Mouse (Mus musculus): ENCODE results near the gene Zfp628. TPM values are rescaled to one million over a fixed set of nuclear protein-coding genes. Genes with fewer than 3 reads are reported as not detected.

Gene Zfp628
- polyA plus RNA-seq, 1 experiment from 2014 or later = 1.8 TPM

DNA sequence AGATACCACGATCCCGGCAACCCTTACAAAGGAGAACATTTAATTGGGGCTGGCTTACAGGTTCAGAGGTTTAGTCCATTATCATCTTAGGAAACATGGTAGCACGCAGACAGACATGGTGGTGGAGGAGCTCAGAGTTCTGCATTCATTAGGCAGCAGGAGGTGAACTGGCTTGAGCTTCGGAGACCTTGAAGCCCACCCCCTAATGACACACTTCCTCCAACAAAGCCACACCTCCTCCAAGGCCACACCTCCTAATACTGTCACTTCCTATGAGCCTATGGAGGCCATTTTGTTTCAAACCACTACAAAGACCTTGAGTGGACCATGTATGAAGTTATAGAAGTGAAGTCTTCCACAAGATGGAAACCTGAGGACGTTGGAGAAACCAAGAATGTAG lies 2.8 kb upstream of the Zfp628 start:
- WGBS = 64% methylated on average over 5 of the region's 5 CpGs
- no peak overlapping the region for H3K9ac ChIP-seq (ENCODE audit: low read length)
- H3K9me3 ChIP-seq (ENCODE audit: control insufficient read depth, low read length) = no peaks in the 10 kb centered on the region
- no peaks in the 10 kb centered on the region for H3K36me3 ChIP-seq (ENCODE audit: control insufficient read depth, insufficient read depth, low read length)
- no peaks in the 10 kb centered on the region for H3K27me3 ChIP-seq (ENCODE audit: control insufficient read depth, insufficient read depth, low read length)
- ATAC-seq (ENCODE audit: low FRiP score, low TSS enrichment) = no peak
- no peak overlapping the region for H3K4me3 ChIP-seq (ENCODE audit: low read depth, low read length)
- no peak overlapping the region for H3K27ac ChIP-seq (replicated peaks)
- no peaks in the 10 kb centered on the region; the same call in 1 of the 2 replicates for H3K4me1 ChIP-seq (replicated peaks; ENCODE audit: control insufficient read depth, insufficient read depth)
- no peak for DNase-seq (ENCODE audit: low spot score)
- TF ChIP-seq EP300 (optimal IDR thresholded peaks at IDR 0.05) (no peak), CTCF (IDR thresholded peaks at IDR 0.05; ENCODE audit: low read depth) (no peak)
- no peak overlapping the region for H3K4me2 ChIP-seq (replicated peaks; ENCODE audit: low read depth)

DNA sequence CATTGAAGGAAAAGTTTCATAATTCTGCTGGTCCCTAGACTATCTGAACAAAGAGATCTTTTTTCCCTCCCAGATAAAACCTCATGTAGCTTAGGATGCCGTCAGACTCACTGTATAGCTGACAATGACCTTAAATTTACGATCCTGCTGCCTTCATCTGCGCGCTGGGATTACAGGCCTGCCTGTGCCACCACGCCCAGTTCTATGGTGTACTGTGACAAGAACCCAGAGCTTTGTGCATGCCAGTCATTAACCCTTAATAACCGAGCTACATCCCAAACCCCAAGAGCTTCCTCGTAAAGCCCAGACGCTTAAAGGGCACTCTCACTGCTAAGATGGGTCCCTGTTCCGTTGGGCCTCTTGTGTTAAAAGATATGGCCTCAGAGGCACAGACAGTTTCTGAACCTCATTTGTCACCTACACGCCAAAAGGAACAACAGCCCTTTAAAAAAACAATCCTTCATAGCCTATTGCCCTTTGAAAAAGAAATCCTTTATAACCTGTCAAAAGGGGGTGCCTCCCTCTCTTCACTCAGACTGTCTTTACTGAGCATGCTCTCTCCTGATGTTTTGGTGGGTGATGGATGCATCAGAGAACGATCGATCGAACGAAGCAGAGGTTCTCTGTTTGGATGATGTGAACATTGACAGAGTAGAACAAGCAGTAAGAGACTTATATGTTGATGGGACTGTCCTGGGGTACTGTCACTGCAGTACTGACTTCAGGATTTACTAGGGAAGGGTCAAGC lies 826 bp downstream of the Zfp628 start:
- peak overlapping the region; percentile 98 for H3K27ac ChIP-seq (replicated peaks)
- TF ChIP-seq EP300 (optimal IDR thresholded peaks at IDR 0.05) (no peak), CTCF (IDR thresholded peaks at IDR 0.05; ENCODE audit: low read depth) (no peak)
- ATAC-seq (ENCODE audit: low FRiP score, low TSS enrichment) = peak; percentile 50; the same call in 1 of the 2 replicates
- DNase-seq (ENCODE audit: low spot score) = no peak
- no peaks in the 10 kb centered on the region for H3K9me3 ChIP-seq (ENCODE audit: control insufficient read depth, low read length)
- 8% methylated on average over 14 of the region's 14 CpGs for WGBS
- no peaks in the 10 kb centered on the region; the same call in 1 of the 2 replicates for H3K4me1 ChIP-seq (replicated peaks; ENCODE audit: control insufficient read depth, insufficient read depth)
- peak overlapping the region; percentile 86 for H3K9ac ChIP-seq (ENCODE audit: low read length)
- peaks cover 14% of the 10 kb centered on the region for H3K36me3 ChIP-seq (ENCODE audit: control insufficient read depth, insufficient read depth, low read length)
- H3K27me3 ChIP-seq (ENCODE audit: control insufficient read depth, insufficient read depth, low read length) = no peaks in the 10 kb centered on the region
- H3K4me3 ChIP-seq (ENCODE audit: low read depth, low read length) = peak overlapping the region; percentile 72
- H3K4me2 ChIP-seq (replicated peaks; ENCODE audit: low read depth) = peak overlapping the region; percentile 70

DNA sequence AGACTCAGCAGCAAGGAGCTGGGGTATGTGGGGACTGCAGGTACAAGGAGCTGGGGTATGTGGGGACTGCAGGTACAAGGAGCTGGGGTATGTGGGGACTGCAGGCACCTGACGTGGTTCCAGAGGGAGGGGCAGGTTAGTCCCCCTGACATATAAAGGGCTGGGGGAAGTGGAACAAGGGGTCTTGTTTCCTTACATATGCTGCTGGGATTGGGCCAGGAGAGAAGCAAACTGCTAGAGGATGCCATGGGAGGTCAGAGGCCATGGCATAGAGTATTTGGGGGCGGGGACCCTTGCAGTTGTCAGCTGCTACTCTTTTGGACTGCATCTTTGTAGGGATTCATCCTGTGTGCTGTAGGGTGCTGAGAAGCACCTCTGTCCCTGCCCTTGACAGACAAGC lies 2.5 kb downstream of the Zfp628 start:
- Histone ChIP-seq H3K9ac (ENCODE audit: low read length) (no peak overlapping the region), H3K9me3 (ENCODE audit: control insufficient read depth, low read length) (no peaks in the 10 kb centered on the region), H3K27ac (replicated peaks) (no peak overlapping the region), H3K4me3 (ENCODE audit: low read depth, low read length) (no peak overlapping the region), H3K27me3 (ENCODE audit: control insufficient read depth, insufficient read depth, low read length) (no peaks in the 10 kb centered on the region), H3K4me1 (replicated peaks; ENCODE audit: control insufficient read depth, insufficient read depth) (no peaks in the 10 kb centered on the region; the same call in 1 of the 2 replicates), H3K36me3 (ENCODE audit: control insufficient read depth, insufficient read depth, low read length) (peaks cover 15% of the 10 kb centered on the region), H3K4me2 (replicated peaks; ENCODE audit: low read depth) (no peak overlapping the region)
- DNase-seq (ENCODE audit: low spot score) (no peak), ATAC-seq (ENCODE audit: low FRiP score, low TSS enrichment) (no peak)
- no peak for TF ChIP-seq EP300 (optimal IDR thresholded peaks at IDR 0.05)
- no peak for TF ChIP-seq CTCF (IDR thresholded peaks at IDR 0.05; ENCODE audit: low read depth)
- WGBS = 89% methylated on average over 2 of the region's 2 CpGs

DNA sequence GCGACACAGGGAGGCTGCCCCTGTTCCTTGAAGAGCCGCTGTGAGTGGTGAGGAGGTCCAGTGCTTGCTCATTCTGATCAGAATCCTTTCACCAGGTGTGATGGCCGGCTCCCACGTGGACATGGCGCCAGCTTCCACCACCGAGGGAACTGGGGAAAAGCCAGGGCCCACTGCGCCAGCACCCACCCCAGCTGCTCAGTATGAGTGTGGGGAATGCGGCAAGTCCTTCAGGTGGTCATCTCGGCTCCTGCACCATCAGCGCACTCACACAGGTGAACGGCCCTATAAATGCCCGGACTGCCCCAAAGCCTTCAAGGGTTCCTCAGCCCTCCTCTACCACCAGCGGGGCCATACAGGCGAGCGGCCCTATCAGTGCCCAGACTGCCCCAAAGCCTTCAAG lies 3.7 kb downstream of the Zfp628 start:
- Histone ChIP-seq H3K27ac (replicated peaks) (no peak overlapping the region), H3K36me3 (ENCODE audit: control insufficient read depth, insufficient read depth, low read length) (peaks cover 15% of the 10 kb centered on the region), H3K4me1 (replicated peaks; ENCODE audit: control insufficient read depth, insufficient read depth) (peaks cover 5% of the 10 kb centered on the region), H3K9ac (ENCODE audit: low read length) (no peak overlapping the region), H3K9me3 (ENCODE audit: control insufficient read depth, low read length) (no peaks in the 10 kb centered on the region), H3K4me3 (ENCODE audit: low read depth, low read length) (no peak overlapping the region), H3K4me2 (replicated peaks; ENCODE audit: low read depth) (no peak overlapping the region), H3K27me3 (ENCODE audit: control insufficient read depth, insufficient read depth, low read length) (no peaks in the 10 kb centered on the region)
- WGBS = 93% methylated on average over 15 of the region's 15 CpGs
- DNase-seq (ENCODE audit: low spot score) (no peak), ATAC-seq (ENCODE audit: low FRiP score, low TSS enrichment) (no peak)
- no peak for TF ChIP-seq EP300 (optimal IDR thresholded peaks at IDR 0.05)
- TF ChIP-seq CTCF (IDR thresholded peaks at IDR 0.05; ENCODE audit: low read depth) = no peak

GRCm38 (mm10) chr7:4919096-4919495 lies 4.1 kb downstream of the Zfp628 start:
- Histone ChIP-seq H3K4me3 (ENCODE audit: low read depth, low read length) (no peak overlapping the region), H3K9ac (ENCODE audit: low read length) (no peak overlapping the region), H3K9me3 (ENCODE audit: control insufficient read depth, low read length) (no peaks in the 10 kb centered on the region), H3K4me1 (replicated peaks; ENCODE audit: control insufficient read depth, insufficient read depth) (peaks cover 6% of the 10 kb centered on the region), H3K36me3 (ENCODE audit: control insufficient read depth, insufficient read depth, low read length) (peaks cover 15% of the 10 kb centered on the region), H3K27ac (replicated peaks) (no peak overlapping the region), H3K4me2 (replicated peaks; ENCODE audit: low read depth) (no peak overlapping the region), H3K27me3 (ENCODE audit: control insufficient read depth, insufficient read depth, low read length) (no peaks in the 10 kb centered on the region)
- TF ChIP-seq CTCF (IDR thresholded peaks at IDR 0.05; ENCODE audit: low read depth) (no peak), EP300 (optimal IDR thresholded peaks at IDR 0.05) (no peak)
- DNase-seq (ENCODE audit: low spot score) = no peak
- ATAC-seq (ENCODE audit: low FRiP score, low TSS enrichment) = no peak
- WGBS = 83% methylated on average over 21 of the region's 21 CpGs

- DNase-seq (ENCODE audit: low spot score) (no peak), ATAC-seq (ENCODE audit: low FRiP score, low TSS enrichment) (no peak)
- H3K36me3 ChIP-seq (ENCODE audit: control insufficient read depth, insufficient read depth, low read length) = peaks cover 15% of the 10 kb centered on the region
- TF ChIP-seq EP300 (optimal IDR thresholded peaks at IDR 0.05) (no peak), CTCF (IDR thresholded peaks at IDR 0.05; ENCODE audit: low read depth) (no peak)
- WGBS = 91% methylated on average over 21 of the region's 21 CpGs
- no peak overlapping the region for H3K27ac ChIP-seq (replicated peaks)
- no peak overlapping the region for H3K4me2 ChIP-seq (replicated peaks; ENCODE audit: low read depth)
- H3K9me3 ChIP-seq (ENCODE audit: control insufficient read depth, low read length) = no peaks in the 10 kb centered on the region
- H3K4me3 ChIP-seq (ENCODE audit: low read depth, low read length) = no peak overlapping the region
- peaks cover 8% of the 10 kb centered on the region for H3K4me1 ChIP-seq (replicated peaks; ENCODE audit: control insufficient read depth, insufficient read depth)
- no peaks in the 10 kb centered on the region for H3K27me3 ChIP-seq (ENCODE audit: control insufficient read depth, insufficient read depth, low read length)
- H3K9ac ChIP-seq (ENCODE audit: low read length) = no peak overlapping the region
Observed at GRCm38 (mm10) chr7:4919971-4920370, 5.0 kb downstream of the Zfp628 start.
